Mouse (Mus musculus) limb, embryonic 11.5 days (tissue): ENCODE results near the gene Vmn1r189. TPM values are rescaled to one million over a fixed set of nuclear protein-coding genes. Genes with fewer than 3 reads are reported as not detected.
A peak's percentile ranks its signal among the peaks of the same experiment; 100 is the strongest.
"Not testable (repeated sequence)": the region's sequence is repeated elsewhere in the genome, so short reads cannot be mapped to it uniquely, and the experiment has no call there.

Source experiments
- ATAC-seq: fragments of 200-750 bp; cut with Nextera tagmentation; 2 replicates; pipeline ENCODE4 v1.8.0; 2017; ENCODE audit warnings: low read depth; ENCODE audit not compliant: insufficient number of reproducible peaks, low FRiP score, low TSS enrichment
- DNase-seq: peaks from one replicate; pipeline ENCODE4 v3.0.0-alpha.2; 2015; ENCODE audit warnings: low spot score
- H3K27ac ChIP-seq: fragments of 300-500 bp; sonication (generic); replicated peaks from 2 replicates; pipeline ENCODE4 v1.5.1; 2014; ENCODE audit warnings: low read depth, mild to moderate bottlenecking, low read length
- H3K27me3 ChIP-seq: fragments of 300-500 bp; sonication (generic); 2 replicates; pipeline ENCODE4 v1.6.1; 2014; ENCODE audit warnings: mild to moderate bottlenecking, low read length, mixed read lengths; ENCODE audit not compliant: control insufficient read depth, insufficient read depth
- H3K36me3 ChIP-seq: fragments of 300-500 bp; sonication (generic); 2 replicates; pipeline ENCODE4 v1.6.1; 2014; ENCODE audit warnings: mild to moderate bottlenecking, low read length, moderate library complexity, mixed read lengths; ENCODE audit not compliant: control insufficient read depth, insufficient read depth
- H3K4me1 ChIP-seq: fragments of 300-500 bp; sonication (generic); 2 replicates; pipeline ENCODE4 v1.6.1; 2014; ENCODE audit warnings: low read length, mixed read lengths; ENCODE audit not compliant: control insufficient read depth, insufficient read depth
- H3K4me2 ChIP-seq: fragments of 300-500 bp; sonication (generic); 2 replicates; pipeline ENCODE4 v1.6.1; 2014; ENCODE audit warnings: low read depth, mild to moderate bottlenecking, moderate library complexity; ENCODE audit not compliant: severe bottlenecking
- H3K4me3 ChIP-seq: fragments of 300-500 bp; sonication (generic); 2 replicates; pipeline ENCODE4 v1.5.1; 2014; ENCODE audit warnings: low read depth, low read length
- H3K9ac ChIP-seq: fragments of 300-500 bp; sonication (generic); 2 replicates; pipeline ENCODE4 v1.6.1; 2014; ENCODE audit warnings: mild to moderate bottlenecking, low read length
- H3K9me3 ChIP-seq: fragments of 300-500 bp; sonication (generic); 2 replicates; pipeline ENCODE4 v1.6.1; 2016; ENCODE audit warnings: low read length; ENCODE audit not compliant: control insufficient read depth
- WGBS: fragments of 180-500 bp; shearing (Covaris S2); extraction: QIAGEN DNeasy Blood & Tissue Kit; methylation state at CpG from one replicate; pipeline ENCODE4 v1.1.7; 2014; 5-methylcytosine and 5-hydroxymethylcytosine counted together
- polyA plus RNA-seq: library from polyadenylated mRNA; unstranded; fragments of >200 nt; fragmentation: Nextera tagmentation; extraction: Ambion mirVana; gene quantifications from 2 replicates; pipeline ENCODE4 v1.2.1, GENCODE M21; 2014

Vmn1r189 gene
- not detected in 2 replicates for polyA plus RNA-seq

- H3K27ac ChIP-seq, H3K4me3 ChIP-seq, H3K4me2 ChIP-seq, ATAC-seq, H3K36me3 ChIP-seq, H3K9me3 ChIP-seq, H3K27me3 ChIP-seq, H3K4me1 ChIP-seq, DNase-seq, H3K9ac ChIP-seq: not testable (repeated sequence)
- 92% methylated on average over 1 of the region's 2 CpGs for WGBS
Observed at GRCm38 (mm10) chr13:22105724-22106123, at the start of gene Vmn1r189. Vmn1r189 (minus strand) TSS chr13:22105824.

DNA sequence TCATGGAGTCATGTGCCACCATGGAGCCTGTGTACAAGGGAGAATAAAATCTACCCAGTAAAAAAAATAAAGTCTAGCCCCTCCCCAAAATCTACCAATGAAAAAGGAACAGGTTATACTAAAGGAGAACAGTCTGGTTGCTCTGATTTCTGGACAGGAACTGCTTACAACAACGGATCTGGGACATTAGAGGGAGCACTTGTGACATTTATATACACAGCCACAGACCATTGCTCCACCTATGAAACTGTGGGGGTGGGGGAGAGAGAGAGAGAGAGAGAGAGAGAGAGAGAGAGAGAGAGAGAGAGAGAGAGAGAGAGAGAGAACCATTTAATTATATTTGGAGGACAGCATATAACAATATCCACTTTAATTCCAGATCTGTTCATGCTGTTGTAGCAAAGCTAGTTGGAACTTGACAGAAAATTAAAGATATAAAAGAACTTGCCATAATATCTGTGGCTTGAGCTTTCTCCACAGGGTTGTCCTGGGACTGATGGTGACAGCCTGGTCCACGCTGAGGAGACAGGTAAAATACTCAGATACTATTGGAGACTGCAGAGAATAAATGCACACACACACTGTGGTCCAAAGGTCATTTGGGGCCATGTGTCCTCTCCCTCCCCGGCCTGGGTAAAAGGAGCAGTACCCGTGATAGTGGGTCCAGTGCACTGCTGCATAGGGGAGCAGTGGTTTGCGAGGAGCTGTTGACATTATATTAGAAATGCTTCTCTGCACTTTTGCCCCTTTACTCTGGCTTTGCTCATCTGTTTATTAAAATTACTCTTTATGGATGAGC, 31.1 kb upstream of the Vmn1r189 start:
- H3K36me3 ChIP-seq, H3K27me3 ChIP-seq, H3K9me3 ChIP-seq, H3K4me2 ChIP-seq, H3K27ac ChIP-seq, H3K4me1 ChIP-seq, ATAC-seq, H3K9ac ChIP-seq, H3K4me3 ChIP-seq, DNase-seq: not testable (repeated sequence)
- 67% methylated on average over 5 of the region's 5 CpGs for WGBS

GRCm38 (mm10) chr13:22084140-22084539, 21.5 kb downstream of the Vmn1r189 start, which contains the start of gene Vmn1r188:
Vmn1r188 (plus strand) TSS chr13:22084440.
- not testable (repeated sequence) for H3K9me3 ChIP-seq, H3K9ac ChIP-seq, H3K4me1 ChIP-seq, ATAC-seq, H3K27me3 ChIP-seq, H3K4me2 ChIP-seq, H3K4me3 ChIP-seq, DNase-seq, H3K27ac ChIP-seq, H3K36me3 ChIP-seq
- WGBS, result 83% methylated on average over 1 of the region's 1 CpGs

GRCm38 (mm10) chr13:22063468-22063867, 42.2 kb downstream of the Vmn1r189 start:
- H3K9ac ChIP-seq, result no peak overlapping the region
- no peak overlapping the region for H3K27ac ChIP-seq
- no peak overlapping the region for H3K4me2 ChIP-seq
- DNase-seq (no peak), ATAC-seq (no peak)
- no peaks in the 10 kb centered on the region for H3K27me3 ChIP-seq
- H3K36me3 ChIP-seq, result no peaks in the 10 kb centered on the region
- H3K9me3 ChIP-seq, result no peaks in the 10 kb centered on the region
- H3K4me1 ChIP-seq, result no peaks in the 10 kb centered on the region
- WGBS, result 53% methylated on average over 1 of the region's 1 CpGs
- no peak overlapping the region for H3K4me3 ChIP-seq

GRCm38 (mm10) chr13:22061422-22061821, 44.2 kb downstream of the Vmn1r189 start:
- no peaks in the 10 kb centered on the region for H3K9me3 ChIP-seq
- no peaks in the 10 kb centered on the region for H3K27me3 ChIP-seq
- no peak overlapping the region for H3K27ac ChIP-seq
- ATAC-seq, result no peak
- no peak overlapping the region for H3K4me2 ChIP-seq
- DNase-seq, result no peak
- H3K4me3 ChIP-seq, result no peak overlapping the region
- no peak overlapping the region for H3K9ac ChIP-seq
- no peaks in the 10 kb centered on the region for H3K4me1 ChIP-seq
- no peaks in the 10 kb centered on the region for H3K36me3 ChIP-seq
- 77% methylated on average over 1 of the region's 1 CpGs for WGBS

DNA sequence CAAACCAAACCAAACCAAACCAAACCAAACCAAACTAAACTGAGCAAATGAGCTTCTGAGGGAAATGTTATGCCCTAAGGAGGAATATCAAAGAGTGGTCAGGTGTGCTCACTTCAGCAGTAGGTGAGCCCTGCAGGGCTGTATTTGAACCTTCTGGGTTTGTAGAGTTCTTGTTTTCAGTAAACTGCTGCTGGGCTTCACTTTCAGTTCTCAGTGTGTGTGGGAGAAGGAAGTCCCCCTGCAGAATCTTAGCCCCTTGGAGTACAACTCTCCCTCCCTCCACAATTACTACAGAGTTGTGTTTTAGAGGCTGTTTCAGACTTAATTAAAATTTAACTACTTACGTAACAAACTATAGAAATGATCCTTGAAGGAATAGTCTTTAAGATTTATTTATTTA, 51.9 kb downstream of the Vmn1r189 start:
- Histone ChIP-seq H3K4me3 (no peak overlapping the region), H3K9ac (no peak overlapping the region)
- 100% methylated on average over 1 of the region's 1 CpGs for WGBS

DNA sequence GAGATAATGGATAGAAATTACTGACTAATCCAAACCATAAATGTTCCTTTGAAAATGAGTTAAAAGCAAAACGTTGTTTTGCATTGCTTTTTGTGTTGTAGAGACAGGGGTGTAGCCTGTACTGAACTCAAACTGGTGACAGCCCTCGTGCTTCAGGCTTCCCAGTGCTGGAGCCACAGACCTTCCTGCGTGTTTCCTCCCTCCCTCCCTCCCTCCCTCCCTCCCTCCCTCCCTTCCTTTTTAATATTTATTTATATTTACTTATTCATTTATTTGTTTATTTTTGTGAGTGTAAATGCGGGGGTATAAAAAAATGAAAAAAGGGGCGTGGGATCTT, 54.1 kb downstream of the Vmn1r189 start:
- H3K4me2 ChIP-seq, result peak overlapping the region; percentile 50
- peak overlapping the region; percentile 43 for H3K4me3 ChIP-seq
- no peak overlapping the region for H3K9ac ChIP-seq
- DNase-seq (no peak), ATAC-seq (no peak)
- no peaks in the 10 kb centered on the region for H3K27me3 ChIP-seq
- H3K9me3 ChIP-seq, result no peaks in the 10 kb centered on the region
- WGBS, result 11% methylated on average over 5 of the region's 5 CpGs
- H3K27ac ChIP-seq, result no peak overlapping the region
- H3K4me1 ChIP-seq, result no peaks in the 10 kb centered on the region
- no peaks in the 10 kb centered on the region for H3K36me3 ChIP-seq

More for the DNA sequence above, 51.9 kb downstream of the Vmn1r189 start:
- H3K36me3 ChIP-seq, result no peaks in the 10 kb centered on the region
- no peak overlapping the region for H3K27ac ChIP-seq
- no peak overlapping the region for H3K4me2 ChIP-seq
- H3K4me1 ChIP-seq, result no peaks in the 10 kb centered on the region
- no peak for DNase-seq
- no peaks in the 10 kb centered on the region for H3K9me3 ChIP-seq
- no peaks in the 10 kb centered on the region for H3K27me3 ChIP-seq
- ATAC-seq, result no peak

DNA sequence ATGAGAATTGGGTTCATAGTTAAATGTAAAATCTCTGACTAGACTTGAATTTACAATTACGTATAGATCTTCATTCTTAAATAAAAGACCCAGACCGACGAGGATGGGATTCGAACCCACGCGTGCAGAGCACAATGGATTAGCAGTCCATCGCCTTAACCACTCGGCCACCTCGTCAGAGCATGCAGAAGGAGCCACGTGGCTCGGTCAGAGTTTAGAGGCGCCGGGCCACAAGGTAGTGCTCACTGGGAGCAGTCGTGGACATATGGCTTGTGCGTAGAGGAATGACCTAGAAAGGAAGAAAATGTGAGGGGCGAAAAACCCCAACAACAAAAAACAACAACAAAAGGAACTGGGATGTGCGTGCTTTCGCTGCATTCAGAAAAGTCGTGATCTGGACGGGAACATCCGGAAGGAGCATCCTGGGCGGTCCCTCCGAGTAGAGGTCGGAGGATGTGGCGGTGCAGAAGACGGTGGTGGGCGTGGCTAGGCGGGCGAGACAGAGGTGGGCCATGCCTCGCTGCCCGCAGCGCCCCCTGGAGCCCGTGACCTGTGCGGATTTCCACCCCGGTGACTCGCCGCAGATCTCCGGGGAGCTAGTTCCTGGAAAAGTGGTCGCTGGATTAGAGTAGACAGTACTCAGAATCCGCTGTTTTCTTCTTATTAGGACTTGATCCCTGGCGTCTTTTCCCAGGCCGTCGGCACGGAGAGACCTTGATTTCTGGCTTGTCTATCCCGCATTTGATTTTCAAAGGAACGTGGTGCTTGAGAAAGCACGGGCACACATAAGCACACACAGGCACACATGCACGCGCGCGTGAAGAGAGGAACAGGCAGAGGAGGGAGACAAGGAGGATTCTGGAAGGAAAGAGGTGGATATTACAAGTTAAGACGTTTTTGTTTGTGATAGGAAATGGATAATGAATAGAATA, 54.8 kb downstream of the Vmn1r189 start:
- peak overlapping the region; percentile 43 for H3K4me3 ChIP-seq
- DNase-seq (peak; percentile 98), ATAC-seq (peak; percentile 92)
- no peaks in the 10 kb centered on the region for H3K9me3 ChIP-seq
- H3K4me2 ChIP-seq, result peak overlapping the region; percentile 50
- under 1% methylated on average over 52 of the region's 52 CpGs for WGBS
- peak overlapping the region; percentile 76 for H3K27ac ChIP-seq
- H3K36me3 ChIP-seq, result no peaks in the 10 kb centered on the region
- no peaks in the 10 kb centered on the region for H3K4me1 ChIP-seq
- no peaks in the 10 kb centered on the region for H3K27me3 ChIP-seq
- peak overlapping the region; percentile 45; the same call in 1 of the 2 replicates for H3K9ac ChIP-seq
